Mouse (Mus musculus) C2C12 (cell line): ENCODE measurements around the gene Prr22.

Source experiments
- CTCF ChIP-seq: IDR thresholded peaks from one replicate; pipeline ENCODE4 v1.5.1; 2011; ENCODE audit not compliant: control insufficient read depth, insufficient read depth, insufficient read length
- USF1 ChIP-seq: IDR thresholded peaks from one replicate; pipeline ENCODE4 v1.6.1; 2011; ENCODE audit warnings: low read depth, mild to moderate bottlenecking, control low read depth, moderate library complexity

GRCm38 (mm10) chr17:56802065-56802464, 32.0 kb downstream of the Prr22 start:
- TF ChIP-seq USF1 (no peak), CTCF (no peak)
